Mouse (Mus musculus): ENCODE measurements at regions not wholly inside any gene's neighbourhood (a gene's known extent, or its start where the extent isn't known, plus 50 kb on each side); places are given as distances from the start of the nearest gene placed in this dataset.

DNA sequence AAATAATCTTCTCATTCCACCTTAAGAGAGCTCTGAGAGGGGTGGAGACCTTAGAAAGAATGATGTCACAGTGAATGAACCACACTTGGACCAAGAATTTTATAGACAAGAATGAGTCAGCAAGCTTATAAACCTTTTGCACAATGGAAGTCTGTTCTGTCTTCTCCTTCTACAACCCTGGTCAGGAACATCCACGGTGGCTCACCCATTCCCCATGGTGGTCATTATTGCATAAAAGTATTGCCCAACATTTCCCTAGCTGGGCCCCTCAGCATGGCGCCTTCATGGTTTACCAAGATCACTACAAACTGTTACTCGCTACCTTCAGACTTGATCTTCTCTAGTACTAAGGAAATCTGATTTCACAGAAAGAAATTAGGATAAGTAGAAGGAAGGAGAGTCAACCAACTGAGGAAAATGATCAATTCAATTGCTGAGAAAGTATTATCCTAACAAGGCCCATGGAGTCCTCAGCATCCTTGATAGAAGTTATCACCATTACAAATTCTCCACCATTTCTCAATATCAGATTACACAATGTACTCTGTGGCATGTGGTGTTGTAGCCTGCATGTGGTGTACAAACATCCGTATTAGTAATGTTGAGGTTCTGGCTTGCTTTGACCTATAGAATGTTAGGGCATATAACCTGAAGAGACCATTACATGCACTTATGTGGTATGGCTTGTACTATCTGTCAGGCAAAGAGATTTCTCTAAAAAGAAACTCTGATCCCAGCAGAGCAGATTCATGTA lies 165.1 kb upstream of the Serpine2 start:
- Histone ChIP-seq H3K4me1 (peaks cover 9% of the 10 kb centered on the region; the same call in 1 of the 2 replicates), H3K9ac (no peak overlapping the region), H3K4me2 (no peak overlapping the region), H3K36me3 (no peaks in the 10 kb centered on the region), H3K27ac (no peak overlapping the region), H3K4me3 (replicated peaks) (no peak overlapping the region), H3K27me3 (no peaks in the 10 kb centered on the region), H3K9me3 (replicated peaks) (no peaks in the 10 kb centered on the region)
- no peak for ATAC-seq (replicated peaks; ENCODE audit: low FRiP score)
- WGBS: 92% methylated on average over 4 of the region's 4 CpGs

GRCm38 (mm10) chr1:80023518-80024095 lies 162.6 kb upstream of the Serpine2 start:
- H3K9ac ChIP-seq: no peak overlapping the region
- H3K36me3 ChIP-seq: no peaks in the 10 kb centered on the region
- no peak overlapping the region for H3K4me3 ChIP-seq (replicated peaks)
- H3K4me2 ChIP-seq: no peak overlapping the region
- H3K9me3 ChIP-seq (replicated peaks): no peaks in the 10 kb centered on the region
- no peak overlapping the region for H3K27ac ChIP-seq
- ATAC-seq (replicated peaks; ENCODE audit: low FRiP score): no peak
- H3K27me3 ChIP-seq: no peaks in the 10 kb centered on the region
- WGBS: 63% methylated on average over 6 of the region's 6 CpGs
- peaks cover 7% of the 10 kb centered on the region; the same call in 1 of the 2 replicates for H3K4me1 ChIP-seq

GRCm38 (mm10) chr1:80021866-80022265 lies 160.9 kb upstream of the Serpine2 start:
- no peak for ATAC-seq (replicated peaks; ENCODE audit: low FRiP score)
- Histone ChIP-seq H3K4me3 (replicated peaks) (no peak overlapping the region), H3K27ac (no peak overlapping the region), H3K9me3 (replicated peaks) (no peaks in the 10 kb centered on the region), H3K36me3 (no peaks in the 10 kb centered on the region), H3K9ac (no peak overlapping the region), H3K27me3 (no peaks in the 10 kb centered on the region), H3K4me2 (no peak overlapping the region), H3K4me1 (peaks cover 7% of the 10 kb centered on the region; the same call in 1 of the 2 replicates)
- WGBS: 72% methylated on average over 3 of the region's 3 CpGs

- Histone ChIP-seq H3K9ac (no peak overlapping the region), H3K9me3 (replicated peaks) (no peaks in the 10 kb centered on the region), H3K4me3 (replicated peaks) (no peak overlapping the region), H3K4me2 (no peak overlapping the region), H3K36me3 (no peaks in the 10 kb centered on the region), H3K27ac (peak overlapping the region; percentile 51; the same call in 1 of the 2 replicates), H3K27me3 (no peaks in the 10 kb centered on the region), H3K4me1 (peaks cover 3% of the 10 kb centered on the region; the same call in 1 of the 2 replicates)
- ATAC-seq (replicated peaks; ENCODE audit: low FRiP score): peak; percentile 46; the same call in 1 of the 2 replicates
- WGBS: 61% methylated on average over 11 of the region's 11 CpGs
Observed at GRCm38 (mm10) chr1:80018391-80019065, 157.5 kb upstream of the Serpine2 start.

GRCm38 (mm10) chr1:80015474-80015873 lies 154.5 kb upstream of the Serpine2 start:
- Histone ChIP-seq H3K9me3 (replicated peaks) (no peaks in the 10 kb centered on the region), H3K4me3 (replicated peaks) (no peak overlapping the region), H3K27ac (no peak overlapping the region), H3K36me3 (no peaks in the 10 kb centered on the region), H3K4me1 (no peaks in the 10 kb centered on the region), H3K9ac (no peak overlapping the region), H3K4me2 (no peak overlapping the region), H3K27me3 (no peaks in the 10 kb centered on the region)
- WGBS: 86% methylated on average over 5 of the region's 5 CpGs
- ATAC-seq (replicated peaks; ENCODE audit: low FRiP score): no peak

- Histone ChIP-seq H3K9ac (no peak overlapping the region), H3K4me1 (no peaks in the 10 kb centered on the region), H3K36me3 (no peaks in the 10 kb centered on the region), H3K4me3 (replicated peaks) (no peak overlapping the region), H3K4me2 (no peak overlapping the region), H3K27ac (no peak overlapping the region), H3K27me3 (no peaks in the 10 kb centered on the region), H3K9me3 (replicated peaks) (no peaks in the 10 kb centered on the region)
- ATAC-seq (replicated peaks; ENCODE audit: low FRiP score): no peak
- 73% methylated on average over 2 of the region's 2 CpGs for WGBS
Observed at GRCm38 (mm10) chr1:80014586-80014985, 153.6 kb upstream of the Serpine2 start.

DNA sequence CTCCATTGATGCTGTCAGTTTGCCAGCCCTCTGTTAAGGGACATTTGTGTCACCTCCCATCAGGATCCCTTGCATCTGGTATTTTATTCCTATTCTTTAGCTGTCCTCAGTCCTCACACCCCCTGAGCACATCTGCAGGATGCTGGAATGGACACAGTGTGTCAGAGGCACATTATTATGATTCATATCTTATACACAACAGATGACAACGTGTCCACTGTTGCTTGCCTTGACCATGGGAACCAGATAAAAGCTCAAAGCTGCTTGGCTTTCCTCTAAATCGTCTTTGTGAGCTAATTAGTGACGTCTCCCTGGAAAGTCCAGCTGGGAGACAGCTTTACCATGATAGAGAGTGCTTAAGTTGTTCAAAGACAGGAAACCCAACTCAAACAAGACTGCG lies 149.7 kb upstream of the Serpine2 start:
- Histone ChIP-seq H3K4me3 (replicated peaks) (no peak overlapping the region), H3K27ac (no peak overlapping the region), H3K9ac (no peak overlapping the region), H3K9me3 (replicated peaks) (no peaks in the 10 kb centered on the region), H3K4me2 (no peak overlapping the region), H3K36me3 (no peaks in the 10 kb centered on the region), H3K4me1 (0 out of 2 replicates have a peak, but pooled peaks cover 2% of the 10 kb centered on the region), H3K27me3 (no peaks in the 10 kb centered on the region)
- ATAC-seq (replicated peaks; ENCODE audit: low FRiP score): peak; percentile 56
- WGBS: 36% methylated on average over 4 of the region's 4 CpGs

GRCm38 (mm10) chr1:79999081-79999480 lies 138.1 kb upstream of the Serpine2 start:
- WGBS: 79% methylated on average over 11 of the region's 11 CpGs

GRCm38 (mm10) chr1:79997911-79998310 lies 136.9 kb upstream of the Serpine2 start:
- Histone ChIP-seq H3K4me2 (no peak overlapping the region), H3K27ac (no peak overlapping the region), H3K9ac (no peak overlapping the region), H3K4me1 (no peaks in the 10 kb centered on the region), H3K27me3 (no peaks in the 10 kb centered on the region), H3K36me3 (no peaks in the 10 kb centered on the region), H3K4me3 (replicated peaks) (no peak overlapping the region), H3K9me3 (replicated peaks) (no peaks in the 10 kb centered on the region)
- no peak for ATAC-seq (replicated peaks; ENCODE audit: low FRiP score)
- WGBS: 90% methylated on average over 10 of the region's 10 CpGs

More at GRCm38 (mm10) chr1:79999081-79999480, 138.1 kb upstream of the Serpine2 start:
- Histone ChIP-seq H3K27me3 (no peaks in the 10 kb centered on the region), H3K9me3 (replicated peaks) (no peaks in the 10 kb centered on the region), H3K9ac (no peak overlapping the region), H3K4me1 (no peaks in the 10 kb centered on the region), H3K4me3 (replicated peaks) (no peak overlapping the region), H3K36me3 (no peaks in the 10 kb centered on the region), H3K4me2 (no peak overlapping the region), H3K27ac (no peak overlapping the region)
- no peak for ATAC-seq (replicated peaks; ENCODE audit: low FRiP score)

GRCm38 (mm10) chr1:79997456-79997855 lies 136.5 kb upstream of the Serpine2 start:
- Histone ChIP-seq H3K27ac (no peak overlapping the region), H3K4me2 (no peak overlapping the region)

DNA sequence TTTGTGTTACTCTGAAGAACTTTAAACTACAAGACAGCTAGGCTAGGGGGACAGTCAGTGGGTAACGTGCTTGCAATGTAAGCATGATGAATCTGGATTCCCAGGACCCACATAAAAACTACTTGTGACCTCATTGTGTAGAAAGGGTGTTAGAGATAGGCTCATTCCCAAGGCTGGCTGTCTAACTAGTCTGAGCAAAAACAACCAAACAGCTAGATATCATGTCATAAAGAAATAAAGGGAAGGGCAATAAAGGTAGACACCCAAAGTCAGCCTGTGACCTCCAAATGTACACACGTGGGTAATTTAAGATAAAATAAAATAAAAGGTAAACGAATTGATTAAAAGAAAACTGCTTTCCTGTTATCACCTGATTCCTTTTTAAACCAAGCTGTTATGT lies 123.7 kb upstream of the Serpine2 start:
- Histone ChIP-seq H3K9ac (no peak overlapping the region), H3K4me2 (no peak overlapping the region), H3K4me1 (0 out of 2 replicates have a peak, but pooled peaks cover 3% of the 10 kb centered on the region), H3K9me3 (replicated peaks) (no peaks in the 10 kb centered on the region), H3K27ac (no peak overlapping the region), H3K4me3 (replicated peaks) (no peak overlapping the region), H3K27me3 (no peaks in the 10 kb centered on the region), H3K36me3 (no peaks in the 10 kb centered on the region)
- ATAC-seq (replicated peaks; ENCODE audit: low FRiP score): no peak
- 77% methylated on average over 3 of the region's 3 CpGs for WGBS

More at GRCm38 (mm10) chr1:79997456-79997855, 136.5 kb upstream of the Serpine2 start:
- no peaks in the 10 kb centered on the region for H3K36me3 ChIP-seq
- no peaks in the 10 kb centered on the region for H3K9me3 ChIP-seq (replicated peaks)
- 91% methylated on average over 6 of the region's 6 CpGs for WGBS
- no peak overlapping the region for H3K9ac ChIP-seq
- ATAC-seq (replicated peaks; ENCODE audit: low FRiP score): no peak
- no peak overlapping the region for H3K4me3 ChIP-seq (replicated peaks)
- H3K27me3 ChIP-seq: no peaks in the 10 kb centered on the region
- no peaks in the 10 kb centered on the region for H3K4me1 ChIP-seq

DNA sequence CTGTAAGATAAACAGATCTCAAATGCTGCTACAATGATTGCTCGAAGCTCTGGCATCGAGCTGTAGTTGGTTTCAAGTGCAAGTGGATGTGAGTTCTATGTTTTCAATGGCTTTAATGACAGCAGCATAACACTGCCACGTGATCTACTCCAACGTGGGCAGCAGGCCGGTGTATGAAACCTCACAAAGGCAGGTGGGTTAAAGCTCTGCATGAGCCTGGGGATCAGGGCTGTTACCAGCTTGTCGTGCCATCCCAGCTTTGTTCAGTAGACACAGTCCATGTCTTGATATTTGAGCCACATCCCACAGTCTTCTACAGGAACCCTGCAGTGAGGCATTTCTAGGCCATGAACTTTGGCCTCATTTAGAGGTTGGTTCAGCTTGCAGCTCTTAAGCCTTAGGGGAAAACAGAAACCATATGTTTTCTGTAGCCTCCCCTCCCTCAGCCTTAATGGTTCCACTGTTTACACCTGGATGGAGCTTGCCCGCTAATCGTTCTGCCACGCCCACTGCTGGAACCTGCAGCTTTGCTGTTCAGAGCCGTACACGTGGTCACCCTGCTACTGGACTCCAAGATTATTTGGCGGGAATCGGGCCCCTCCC lies 121.8 kb upstream of the Serpine2 start:
- Histone ChIP-seq H3K27ac (no peak overlapping the region), H3K27me3 (no peaks in the 10 kb centered on the region), H3K36me3 (no peaks in the 10 kb centered on the region), H3K4me2 (no peak overlapping the region), H3K4me3 (replicated peaks) (no peak overlapping the region), H3K9me3 (replicated peaks) (no peaks in the 10 kb centered on the region), H3K9ac (no peak overlapping the region), H3K4me1 (0 out of 2 replicates have a peak, but pooled peaks cover 3% of the 10 kb centered on the region)
- no peak for ATAC-seq (replicated peaks; ENCODE audit: low FRiP score)
- 61% methylated on average over 13 of the region's 13 CpGs for WGBS
